Comparison of ENCODE assay signal across 9 mouse cellular contexts in genomic region chr7:128529126-128529525, GRCm38 (mm10). TPM values are rescaled to one million over a fixed set of nuclear protein-coding genes. Genes with fewer than 3 reads are reported as not detected.
DNase-seq lines count a peak whose midpoint lies in the region; ATAC-seq and TF ChIP-seq lines count a peak whose summit lies in the region.
"Had no signal": no experiment of that assay in that cellular context is flagged by ENCODE, and none has a peak within 500 bp of the region (broad histone marks: within the 10 kb centered on the region; RNA-seq: fewer than 3 reads in every experiment).

No protein-coding gene starts in this region.

- H3K4me1 ChIP-seq in embryonic facial prominence, embryonic 15.5 days: peaks cover 53% of the 10 kb centered on the region
- peaks cover 45% of the 10 kb centered on the region for H3K4me1 ChIP-seq in hindbrain, embryonic 14.5 days (replicated peaks; ENCODE audit: control insufficient read depth, insufficient read depth, low read length)

- no peak overlapping the region for H3K4me3 ChIP-seq in left cerebral cortex, adult 2 months
- no peak overlapping the region for H3K4me3 ChIP-seq in embryonic facial prominence, embryonic 15.5 days (replicated peaks)
- H3K4me3 ChIP-seq in hindbrain, embryonic 14.5 days (replicated peaks; ENCODE audit: low read length): no peak overlapping the region
- no peak overlapping the region for H3K4me3 ChIP-seq in myocyte

- no peak for DNase-seq in left cerebral cortex, adult 2 months (ENCODE audit: extremely low spot score in 1 of 2, low spot score in 2 of 2)
- DNase-seq in left cerebral cortex, adult 18-20 months (ENCODE audit: low spot score in 2 of 2): no peak
- DNase-seq in hindbrain, embryonic 14.5 days (ENCODE audit: low spot score): no peak
- DNase-seq in right cerebral cortex, adult 18-20 months: no peak
- DNase-seq: cerebellum, adult 11 months; kidney, postnatal 14 days had no signal

- H3K9me3 ChIP-seq in embryonic facial prominence, embryonic 15.5 days (replicated peaks): no peaks in the 10 kb centered on the region
- no peaks in the 10 kb centered on the region for H3K9me3 ChIP-seq in hindbrain, embryonic 14.5 days (ENCODE audit: control insufficient read depth, low read length)

- H3K79me2 ChIP-seq in myocyte (ENCODE audit: control insufficient read depth, insufficient read depth): peaks cover 98% of the 10 kb centered on the region

- TF ChIP-seq POLR2A in myocyte (IDR thresholded peaks at IDR 0.05; ENCODE audit: insufficient read length, low read depth): no peak

- 55% methylated on average over 6 of the region's 6 CpGs for WGBS in embryonic facial prominence, embryonic 15.5 days
- 59% methylated on average over 6 of the region's 6 CpGs for WGBS in hindbrain, embryonic 14.5 days

- peak overlapping the region; percentile 53 for H3K27ac ChIP-seq in left cerebral cortex, adult 2 months
- peak overlapping the region; percentile 65 for H3K27ac ChIP-seq in embryonic facial prominence, embryonic 15.5 days (replicated peaks)
- peak overlapping the region; percentile 87 for H3K27ac ChIP-seq in hindbrain, embryonic 14.5 days

- no peak overlapping the region for H3K4me2 ChIP-seq in embryonic facial prominence, embryonic 15.5 days (replicated peaks)
- no peak overlapping the region for H3K4me2 ChIP-seq in hindbrain, embryonic 14.5 days (replicated peaks)
- peak overlapping the region; percentile 93 for H3K4me2 ChIP-seq in myocyte (ENCODE audit: low read depth)

- H3K9ac ChIP-seq in embryonic facial prominence, embryonic 15.5 days: no peak overlapping the region
- peak overlapping the region; percentile 12; the same call in 1 of the 2 replicates for H3K9ac ChIP-seq in hindbrain, embryonic 14.5 days

- no peaks in the 10 kb centered on the region for H3K27me3 ChIP-seq in embryonic facial prominence, embryonic 15.5 days
- peaks cover 9% of the 10 kb centered on the region for H3K27me3 ChIP-seq in hindbrain, embryonic 14.5 days (ENCODE audit: control insufficient read depth, insufficient read depth, low read length)
- no peaks in the 10 kb centered on the region for H3K27me3 ChIP-seq in myocyte (ENCODE audit: control insufficient read depth, insufficient read depth, insufficient read length)

- intact Hi-C loops in left cerebral cortex, adult 2 months (cut with DNase I): no loop called here

- no peaks in the 10 kb centered on the region for H3K36me3 ChIP-seq in embryonic facial prominence, embryonic 15.5 days
- no peaks in the 10 kb centered on the region for H3K36me3 ChIP-seq in hindbrain, embryonic 14.5 days (replicated peaks; ENCODE audit: control insufficient read depth, insufficient read depth)
- no peaks in the 10 kb centered on the region for H3K36me3 ChIP-seq in myocyte (ENCODE audit: control insufficient read depth, insufficient read depth)

- TF ChIP-seq CTCF in left cerebral cortex, adult 2 months (IDR thresholded peaks at IDR 0.05): no peak

- H3ac ChIP-seq in myocyte (ENCODE audit: control insufficient read depth, insufficient read length): no peak overlapping the region

- no peak for ATAC-seq in embryonic facial prominence, embryonic 15.5 days (ENCODE audit: insufficient number of reproducible peaks, low FRiP score, low TSS enrichment, low read depth)
- ATAC-seq in hindbrain, embryonic 14.5 days (ENCODE audit: low FRiP score): no peak
- no peak for ATAC-seq in activated CD4-positive, CD25-positive, alpha-beta regulatory T cell, adult 4 months

TF ChIP-seq in myocyte, 11 proteins besides CTCF, POLR2A, EP300 and RAD21:
- TF ChIP-seq POLR2AphosphoS2 (IDR thresholded peaks at IDR 0.05; ENCODE audit: insufficient read length, low read depth) (no peak), SRF (IDR thresholded peaks at IDR 0.05; ENCODE audit: control insufficient read depth, insufficient read length, low read depth) (no peak)

RNA-seq across cellular contexts. Expression of gene Bag3, which starts 5.7 kb away (rescaled TPM):
- total RNA-seq in left cerebral cortex, adult 2 months (2021): 1 to 10 TPM; 7.8 to 8.0 TPM
- total RNA-seq in left cerebral cortex, adult 18-20 months (2021): 10 to 100 TPM in 1 of 2 experiments, 1 to 10 TPM in 1; 9.4 to 10.2 TPM
- polyA plus RNA-seq in embryonic facial prominence, embryonic 15.5 days (2015; fragmentation: Nextera tagmentation; extraction: Ambion mirVana): 22.1 and 22.5 TPM in 2 replicates
- polyA plus RNA-seq in hindbrain, embryonic 14.5 days (2014; fragmentation: Nextera tagmentation; extraction: Ambion mirVana): 2.9 and 3.4 TPM in 2 replicates
- polyA plus RNA-seq in myocyte (2012; fragmentation: generic; extraction: Trizol): 68.3 TPM
- 10 to 100 TPM in 1 of 2 experiments, 1 to 10 TPM in 1; 5.8 to 13.0 TPM for polyA plus RNA-seq in activated CD4-positive, CD25-positive, alpha-beta regulatory T cell, adult 4 months (2017; shearing (Covaris generic))
